Mouse (Mus musculus) olfactory bulb, adult 2 months (tissue): Measurements from ENCODE around the gene Chmp6. TPM values are rescaled to one million over a fixed set of nuclear protein-coding genes. Genes with fewer than 3 reads are reported as not detected.
A peak's percentile ranks its signal among the peaks of the same experiment; 100 is the strongest.

Source experiments
- H3K27ac ChIP-seq: fragments of 200-500 bp; 2 replicates; pipeline ENCODE4 v1.5.1; 2012; ENCODE audit warnings: low read depth, low read length; ENCODE audit not compliant: insufficient read depth
- H3K4me1 ChIP-seq: fragments of 200-500 bp; 2 replicates; pipeline ENCODE4 v1.6.1; 2012; ENCODE audit warnings: low read length; ENCODE audit not compliant: control insufficient read depth, insufficient read depth
- H3K4me3 ChIP-seq: fragments of 200-500 bp; 2 replicates; pipeline ENCODE4 v1.5.1; 2012; ENCODE audit warnings: mild to moderate bottlenecking, low read depth, low read length, moderate library complexity; ENCODE audit not compliant: insufficient read depth
- CTCF ChIP-seq: fragments of 200-500 bp; IDR thresholded peaks from 2 replicates; pipeline ENCODE4 v1.5.1; 2012; ENCODE audit warnings: low read depth, mild to moderate bottlenecking, low read length, moderate library complexity; ENCODE audit not compliant: insufficient read depth
- POLR2A ChIP-seq: fragments of 200-500 bp; IDR thresholded peaks from 2 replicates; pipeline ENCODE4 v1.6.1; 2012; ENCODE audit warnings: mild to moderate bottlenecking, low read depth, low read length, moderate library complexity; ENCODE audit not compliant: insufficient read depth
- whole genome bisulfite sequencing: fragments of 180-500 bp; shearing (Covaris S2); methylation state at CpG from one replicate; pipeline ENCODE4 v1.1.7; 2018; 5-methylcytosine and 5-hydroxymethylcytosine counted together
- polyA plus RNA-seq: library from polyadenylated mRNA; stranded (reverse); fragments of >200 nt; gene quantifications from 2 replicates; pipeline ENCODE4 v1.2.4, GENCODE M21; 2012; ENCODE audit warnings: low replicate concordance; ENCODE audit not compliant: missing spikeins, insufficient read depth, insufficient read length

Chmp6 gene
- polyA plus RNA-seq, 1 experiment, result not detected

DNA sequence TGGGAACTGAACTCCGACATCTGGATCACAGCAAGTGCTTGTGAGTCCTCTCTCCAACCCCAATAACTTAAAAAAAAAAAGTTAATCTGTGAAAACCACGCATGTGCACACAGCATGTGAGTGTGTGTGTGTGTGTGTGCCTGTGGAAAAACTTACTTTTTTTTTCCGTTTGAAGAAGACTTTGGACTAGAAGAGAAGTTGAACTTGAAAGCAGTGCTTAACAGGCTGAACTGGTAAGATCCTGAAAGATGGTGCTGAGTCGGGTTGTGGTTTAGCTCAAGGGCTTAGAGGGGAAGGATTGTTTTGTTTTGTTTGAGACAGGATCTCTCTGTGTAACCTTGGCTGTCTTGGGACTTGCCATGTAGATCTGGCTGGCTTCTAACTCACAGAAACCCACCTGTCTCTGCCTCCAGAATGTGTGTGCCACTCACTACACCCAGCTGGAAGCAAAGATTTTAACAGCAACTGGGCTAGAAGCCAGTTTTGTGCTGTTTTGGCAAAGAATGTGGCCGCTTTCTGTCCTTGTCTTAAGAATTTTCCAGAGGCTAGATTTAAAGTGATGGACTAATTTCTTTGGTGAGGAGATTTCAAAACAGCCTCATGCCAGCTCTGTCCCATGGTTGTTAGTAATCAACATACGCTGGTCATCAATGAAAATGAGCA is 16.5 kb downstream of the Chmp6 start:
- 70% methylated on average over 6 of the region's 6 CpGs for WGBS
- Histone ChIP-seq H3K4me3 (no peak overlapping the region), H3K27ac (no peak overlapping the region), H3K4me1 (peaks cover 22% of the 10 kb centered on the region)
- no peak for TF ChIP-seq POLR2A

- 64% methylated on average over 10 of the region's 10 CpGs for WGBS
- Histone ChIP-seq H3K27ac (no peak overlapping the region), H3K4me3 (no peak overlapping the region)
These were observed 18.6 kb downstream of the Chmp6 start for GRCm38 (mm10) chr11:119931809-119932208.

DNA sequence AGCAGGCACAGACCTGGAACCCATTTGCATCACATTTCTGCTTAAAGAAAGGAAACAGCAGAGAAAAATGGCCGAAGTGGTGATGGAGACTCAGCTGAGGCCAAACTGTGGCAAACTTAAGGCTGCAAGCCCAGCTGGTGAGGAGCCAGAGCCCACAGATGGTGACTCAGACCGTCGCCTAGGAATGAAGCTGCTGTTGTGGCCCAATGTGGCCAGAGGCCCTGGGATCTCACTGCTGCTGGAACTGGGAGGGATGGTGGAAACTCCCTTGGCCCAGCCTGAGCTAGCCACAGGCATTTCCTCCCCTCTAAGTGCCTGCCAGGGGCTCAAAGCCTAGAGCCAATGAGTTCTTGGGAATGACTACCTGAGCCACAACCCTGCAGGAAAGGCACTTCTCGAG is 19.9 kb downstream of the Chmp6 start:
- H3K4me1 ChIP-seq, result peaks cover 54% of the 10 kb centered on the region
- TF ChIP-seq CTCF, result no peak
- no peak for TF ChIP-seq POLR2A
- no peak overlapping the region for H3K27ac ChIP-seq
- WGBS, result 38% methylated on average over 4 of the region's 4 CpGs
- H3K4me3 ChIP-seq, result no peak overlapping the region

More at GRCm38 (mm10) chr11:119931809-119932208, 18.6 kb downstream of the Chmp6 start:
- TF ChIP-seq POLR2A (no peak), CTCF (no peak)
- H3K4me1 ChIP-seq, result peaks cover 41% of the 10 kb centered on the region

GRCm38 (mm10) chr11:119933819-119934583 is 20.8 kb downstream of the Chmp6 start:
- peaks cover 63% of the 10 kb centered on the region for H3K4me1 ChIP-seq
- H3K4me3 ChIP-seq, result no peak overlapping the region
- WGBS, result 86% methylated on average over 8 of the region's 8 CpGs
- no peak overlapping the region for H3K27ac ChIP-seq
- no peak for TF ChIP-seq CTCF
- TF ChIP-seq POLR2A, result no peak

GRCm38 (mm10) chr11:119934773-119935172 is 21.5 kb downstream of the Chmp6 start:
- Histone ChIP-seq H3K4me1 (peaks cover 71% of the 10 kb centered on the region), H3K27ac (no peak overlapping the region), H3K4me3 (no peak overlapping the region)
- 65% methylated on average over 8 of the region's 8 CpGs for WGBS
- TF ChIP-seq CTCF, result no peak
- TF ChIP-seq POLR2A, result no peak

GRCm38 (mm10) chr11:119935457-119935856 is 22.2 kb downstream of the Chmp6 start:
- TF ChIP-seq POLR2A, result no peak
- TF ChIP-seq CTCF, result peak; percentile 74
- H3K4me1 ChIP-seq, result peaks cover 76% of the 10 kb centered on the region
- WGBS, result 32% methylated on average over 6 of the region's 6 CpGs
- H3K27ac ChIP-seq, result no peak overlapping the region
- no peak overlapping the region for H3K4me3 ChIP-seq

GRCm38 (mm10) chr11:119936456-119936855 is 23.2 kb downstream of the Chmp6 start:
- TF ChIP-seq CTCF (no peak), POLR2A (no peak)
- 55% methylated on average over 2 of the region's 2 CpGs for WGBS
- Histone ChIP-seq H3K4me3 (no peak overlapping the region), H3K4me1 (peaks cover 86% of the 10 kb centered on the region), H3K27ac (peak overlapping the region; percentile 45)

GRCm38 (mm10) chr11:119937216-119937615 is 24.0 kb downstream of the Chmp6 start:
- WGBS, result 22% methylated on average over 12 of the region's 12 CpGs
- Histone ChIP-seq H3K4me3 (no peak overlapping the region; the same call in 1 of the 2 replicates), H3K27ac (peak overlapping the region; percentile 46), H3K4me1 (peaks cover 81% of the 10 kb centered on the region)
- TF ChIP-seq CTCF (no peak), POLR2A (no peak)

- H3K4me1 ChIP-seq, result peaks cover 77% of the 10 kb centered on the region
- TF ChIP-seq CTCF (no peak), POLR2A (no peak)
- peak overlapping the region; percentile 46; the same call in 1 of the 2 replicates for H3K27ac ChIP-seq
- WGBS, result 50% methylated on average over 19 of the region's 19 CpGs
- H3K4me3 ChIP-seq, result no peak overlapping the region
These were observed 24.7 kb downstream of the Chmp6 start for GRCm38 (mm10) chr11:119937772-119938502.
